17 mouse cellular contexts compared by ENCODE assay signal in the genomic region with DNA sequence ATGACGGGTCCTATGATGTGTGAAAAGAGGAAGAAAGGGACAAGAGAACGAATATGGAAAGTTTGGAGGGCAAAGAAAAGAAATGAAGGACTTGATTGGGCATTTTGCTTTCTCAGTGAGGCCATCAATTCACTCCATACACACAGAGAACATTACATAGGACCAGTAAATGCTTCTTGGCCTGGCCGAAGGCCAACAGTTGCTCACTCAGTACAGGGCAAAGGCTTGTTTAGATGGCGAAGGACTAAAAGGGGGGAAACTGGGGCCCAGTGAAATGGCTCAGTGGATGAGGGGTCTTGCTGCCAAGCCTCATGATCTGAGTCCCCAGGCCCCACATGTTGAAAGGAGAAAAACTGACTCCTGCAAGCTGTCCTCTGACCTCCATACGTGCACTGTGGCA.
"Had no signal": no experiment of that assay in that cellular context is flagged by ENCODE, and none has a peak within 500 bp of the region (broad histone marks: within the 10 kb centered on the region; RNA-seq: fewer than 3 reads in every experiment).

No protein-coding gene starts in this region.

- ATAC-seq: intestine, embryonic 15.5 days; liver, postnatal 0 days; midbrain, embryonic 15.5 days had no signal

- H3K9ac ChIP-seq: intestine, embryonic 15.5 days; kidney, embryonic 15.5 days; limb, embryonic 13.5 days; liver, embryonic 13.5 days; liver, postnatal 0 days; midbrain, embryonic 12.5 days; midbrain, embryonic 15.5 days; neural tube, embryonic 13.5 days had no signal

- H3K4me2 ChIP-seq: intestine, embryonic 15.5 days; kidney, embryonic 15.5 days; limb, embryonic 13.5 days; liver, embryonic 13.5 days; midbrain, embryonic 12.5 days; midbrain, embryonic 15.5 days; neural tube, embryonic 13.5 days had no signal

- H3K36me3 ChIP-seq: intestine, embryonic 15.5 days; kidney, embryonic 15.5 days; limb, embryonic 10.5 days; limb, embryonic 13.5 days; liver, embryonic 13.5 days; midbrain, embryonic 12.5 days; midbrain, embryonic 15.5 days; neural tube, embryonic 13.5 days had no signal

- H3K27ac ChIP-seq: intestine, embryonic 15.5 days; kidney, embryonic 15.5 days; limb, embryonic 10.5 days; limb, embryonic 13.5 days; liver, embryonic 13.5 days; midbrain, embryonic 12.5 days; midbrain, embryonic 15.5 days; neural tube, embryonic 13.5 days had no signal

- H3K27me3 ChIP-seq: intestine, embryonic 15.5 days; kidney, embryonic 15.5 days; limb, embryonic 13.5 days; liver, embryonic 13.5 days; midbrain, embryonic 12.5 days; midbrain, embryonic 15.5 days; neural tube, embryonic 13.5 days had no signal

- H3K4me3 ChIP-seq: intestine, embryonic 15.5 days; kidney, embryonic 15.5 days; limb, embryonic 10.5 days; limb, embryonic 13.5 days; liver, embryonic 13.5 days; midbrain, embryonic 12.5 days; midbrain, embryonic 15.5 days; myocyte; neural tube, embryonic 13.5 days had no signal

- H3K4me1 ChIP-seq: intestine, embryonic 15.5 days; limb, embryonic 13.5 days; liver, embryonic 13.5 days; midbrain, embryonic 12.5 days; midbrain, embryonic 15.5 days; neural tube, embryonic 13.5 days had no signal

- H3K9me3 ChIP-seq: intestine, embryonic 15.5 days; kidney, embryonic 15.5 days; limb, embryonic 10.5 days; limb, embryonic 13.5 days; liver, embryonic 13.5 days; midbrain, embryonic 12.5 days; midbrain, embryonic 15.5 days; neural tube, embryonic 13.5 days had no signal

- DNase-seq: kidney, adult 8-10 months; kidney, postnatal 10 days; kidney, postnatal 36 days; liver, embryonic 13.5 days; liver, postnatal 0 days; lung, postnatal 14 days; lung, postnatal 4 days; thymus, adult 18-20 months; thymus, postnatal 36 days had no signal
